Mouse (Mus musculus) liver, embryonic 11.5 days (tissue): ENCODE measurements around the gene Cacna1s. TPM values are rescaled to one million over a fixed set of nuclear protein-coding genes. Genes with fewer than 3 reads are reported as not detected.

Experiments used
- ATAC-seq: fragments of 200-750 bp; cut with Nextera tagmentation; replicated peaks from 2 replicates; pipeline ENCODE4 v1.8.0; 2017; ENCODE audit warnings: moderate number of reproducible peaks, mild to moderate bottlenecking, moderate TSS enrichment, moderate library complexity; ENCODE audit not compliant: low FRiP score
- DNase-seq: peaks from one replicate; pipeline ENCODE4 v3.0.0-alpha.2; 2017; ENCODE audit warnings: low spot score
- H3K27ac ChIP-seq: fragments of 300-500 bp; sonication (generic); 2 replicates; pipeline ENCODE4 v1.5.1; 2014; ENCODE audit warnings: mild to moderate bottlenecking, low read depth, low read length, control low read depth
- H3K27me3 ChIP-seq: fragments of 300-500 bp; sonication (generic); replicated peaks from 2 replicates; pipeline ENCODE4 v1.6.1; 2014; ENCODE audit warnings: low read length, mixed read lengths; ENCODE audit not compliant: control insufficient read depth, insufficient read depth
- H3K36me3 ChIP-seq: fragments of 300-500 bp; sonication (generic); 2 replicates; pipeline ENCODE4 v1.6.1; 2014; ENCODE audit warnings: mild to moderate bottlenecking, low read length, moderate library complexity, mixed read lengths; ENCODE audit not compliant: control insufficient read depth, insufficient read depth
- H3K4me1 ChIP-seq: fragments of 300-500 bp; sonication (generic); replicated peaks from 2 replicates; pipeline ENCODE4 v1.6.1; 2014; ENCODE audit warnings: low read length, mixed read lengths; ENCODE audit not compliant: control insufficient read depth, insufficient read depth
- H3K4me2 ChIP-seq: fragments of 300-500 bp; sonication (generic); 2 replicates; pipeline ENCODE4 v1.6.1; 2014; ENCODE audit warnings: mild to moderate bottlenecking, control low read depth, moderate library complexity
- H3K4me3 ChIP-seq: fragments of 300-500 bp; sonication (generic); 2 replicates; pipeline ENCODE4 v1.5.1; 2014; ENCODE audit warnings: low read depth, low read length, control low read depth
- H3K9ac ChIP-seq: fragments of 300-500 bp; sonication (generic); 2 replicates; pipeline ENCODE4 v1.6.1; 2014; ENCODE audit warnings: low read depth, low read length, control low read depth
- H3K9me3 ChIP-seq: fragments of 300-500 bp; sonication (generic); 2 replicates; pipeline ENCODE4 v1.6.1; 2016; ENCODE audit warnings: low read length, inconsistent platforms, mixed read lengths; ENCODE audit not compliant: control insufficient read depth
- WGBS: fragments of 180-500 bp; shearing (Covaris S2); extraction: QIAGEN DNeasy Blood & Tissue Kit; methylation state at CpG from one replicate; pipeline ENCODE4 v1.1.7; 2014; 5-methylcytosine and 5-hydroxymethylcytosine counted together
- polyA plus RNA-seq: library from polyadenylated mRNA; unstranded; fragments of >200 nt; fragmentation: Nextera tagmentation; extraction: Ambion mirVana; gene quantifications from 2 replicates; pipeline ENCODE4 v1.2.1, GENCODE M21; 2014

The Cacna1s gene
- polyA plus RNA-seq, 1 experiment from 2014 or later, result 0.45 TPM

DNA sequence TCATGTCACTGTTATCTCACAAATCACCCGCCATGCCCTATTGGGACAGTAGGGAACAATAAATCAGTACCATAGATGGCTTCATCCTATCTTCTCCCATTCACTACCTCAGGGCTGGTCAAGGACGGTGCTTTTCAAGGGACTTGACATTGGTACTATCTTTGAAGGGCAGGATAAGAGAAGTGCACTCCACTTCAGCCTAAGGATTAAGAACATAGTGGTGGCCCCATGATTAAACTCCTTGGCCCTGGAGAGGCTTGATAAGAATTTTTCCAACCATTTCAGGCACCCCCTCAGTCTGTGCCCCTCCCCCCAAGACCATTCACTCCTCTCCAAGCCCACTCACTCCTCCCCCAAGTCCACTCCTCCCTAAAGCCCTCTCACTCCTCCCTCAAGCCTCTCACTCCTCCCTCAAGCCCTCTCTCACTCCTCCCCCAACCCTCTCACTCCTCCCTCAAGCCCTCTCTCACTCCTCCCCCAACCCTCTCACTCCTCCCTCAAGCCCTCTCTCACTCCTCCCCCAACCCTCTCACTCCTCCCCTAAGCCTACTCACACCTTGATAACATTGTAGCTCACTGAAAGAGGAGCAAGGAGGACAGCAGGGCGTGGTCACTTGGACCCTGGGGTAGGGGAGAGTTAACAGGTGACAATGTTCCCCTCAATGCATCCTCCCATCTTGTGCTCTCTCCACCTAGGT, 33.6 kb downstream of the Cacna1s start:
- ATAC-seq, result peak; percentile 79
- H3K36me3 ChIP-seq, result no peaks in the 10 kb centered on the region
- H3K4me1 ChIP-seq, result no peaks in the 10 kb centered on the region
- no peak overlapping the region for H3K4me2 ChIP-seq
- no peaks in the 10 kb centered on the region for H3K27me3 ChIP-seq
- no peak for DNase-seq
- WGBS, result 47% methylated on average over 3 of the region's 3 CpGs
- no peaks in the 10 kb centered on the region for H3K9me3 ChIP-seq
- no peak overlapping the region for H3K9ac ChIP-seq
- no peak overlapping the region for H3K27ac ChIP-seq
- H3K4me3 ChIP-seq, result no peak overlapping the region

DNA sequence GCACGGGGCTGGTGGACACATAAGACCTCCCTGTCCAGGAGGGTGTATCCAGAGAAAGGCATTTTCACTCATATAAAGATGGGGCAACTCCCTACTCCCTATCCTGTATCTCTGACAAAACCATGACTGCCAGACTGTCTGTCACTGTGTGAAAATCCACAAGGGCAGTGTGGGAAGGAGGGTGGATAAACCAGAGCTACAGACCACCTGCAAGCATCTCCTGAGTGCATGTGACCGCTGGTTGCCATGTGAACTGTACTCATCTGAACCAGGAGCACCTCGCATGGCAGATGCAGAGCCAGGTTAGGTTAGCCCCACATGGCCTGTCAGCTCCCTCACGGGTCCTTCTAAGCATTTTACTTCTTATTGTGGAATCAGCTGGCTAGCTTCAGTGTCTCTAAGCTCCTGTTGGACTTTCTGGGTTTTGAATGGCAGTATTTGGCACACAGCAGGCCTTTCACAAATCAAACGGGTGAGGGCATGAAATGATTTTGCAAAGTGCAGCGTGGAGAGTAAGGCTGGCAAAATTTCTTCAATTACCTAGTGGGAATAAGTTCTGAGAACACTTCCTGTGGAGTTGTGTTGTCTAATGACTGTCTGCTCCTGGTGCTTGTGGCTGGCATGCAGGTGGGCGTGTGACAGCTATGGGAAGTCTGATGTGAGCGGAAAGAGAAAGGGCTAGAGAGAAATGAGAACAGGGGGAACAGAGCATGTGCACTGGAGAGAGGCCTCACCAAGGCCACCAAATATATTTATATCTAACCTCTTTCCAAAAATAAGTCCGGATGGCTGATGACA, 37.0 kb downstream of the Cacna1s start:
- Histone ChIP-seq H3K9me3 (no peaks in the 10 kb centered on the region), H3K27me3 (no peaks in the 10 kb centered on the region), H3K4me1 (0 out of 2 replicates have a peak, but pooled peaks cover under 1% of the 10 kb centered on the region), H3K36me3 (no peaks in the 10 kb centered on the region), H3K9ac (no peak overlapping the region), H3K4me2 (no peak overlapping the region), H3K27ac (no peak overlapping the region), H3K4me3 (no peak overlapping the region)
- DNase-seq, result no peak
- 77% methylated on average over 9 of the region's 9 CpGs for WGBS
- ATAC-seq, result no peak

DNA sequence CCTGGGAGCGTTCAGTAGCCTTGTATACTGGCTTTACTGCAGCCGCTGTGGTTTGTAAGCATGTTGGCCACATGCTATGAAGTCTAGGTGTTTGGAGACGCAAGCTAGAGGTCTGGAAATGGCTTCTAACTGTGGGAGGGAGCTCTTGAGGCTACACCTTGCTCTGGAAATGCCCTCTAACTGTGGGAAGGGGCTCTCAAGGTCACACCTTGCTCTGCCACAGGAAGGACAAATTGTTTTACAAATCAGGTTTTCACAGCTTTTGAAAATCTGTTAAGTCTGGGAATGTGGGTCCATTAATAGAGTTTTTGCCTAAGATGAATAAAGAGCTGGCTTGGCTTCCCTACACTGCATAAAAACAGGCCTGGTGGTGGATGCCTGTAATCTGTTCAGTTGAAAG, 41.2 kb downstream of the Cacna1s start:
- Histone ChIP-seq H3K4me3 (no peak overlapping the region), H3K4me1 (peaks cover 4% of the 10 kb centered on the region; the same call in 1 of the 2 replicates), H3K27ac (no peak overlapping the region), H3K4me2 (no peak overlapping the region), H3K36me3 (no peaks in the 10 kb centered on the region), H3K27me3 (no peaks in the 10 kb centered on the region), H3K9me3 (no peaks in the 10 kb centered on the region), H3K9ac (no peak overlapping the region)
- ATAC-seq (no peak), DNase-seq (no peak)
- WGBS, result 55% methylated on average over 3 of the region's 3 CpGs

DNA sequence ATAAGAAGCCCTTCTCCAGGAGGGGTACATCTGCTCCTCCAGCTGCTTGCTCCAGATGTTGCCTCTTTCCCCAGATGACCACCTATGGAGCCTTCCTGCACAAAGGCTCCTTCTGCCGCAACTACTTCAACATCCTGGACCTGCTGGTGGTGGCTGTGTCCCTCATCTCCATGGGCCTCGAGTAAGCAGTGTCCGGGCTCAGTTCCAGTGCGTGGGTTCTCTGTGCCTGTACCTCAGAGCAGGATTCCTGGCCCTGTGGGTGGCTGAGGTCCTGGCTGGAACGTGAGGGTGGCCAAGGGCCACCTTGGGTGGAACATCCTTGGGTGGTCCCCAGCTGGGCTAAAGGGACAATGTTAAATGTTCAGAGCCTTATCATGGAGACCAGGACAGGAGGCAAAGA, 42.3 kb downstream of the Cacna1s start:
- no peak for ATAC-seq
- Histone ChIP-seq H3K9me3 (no peaks in the 10 kb centered on the region; the same call in none of the 2 replicates), H3K36me3 (no peaks in the 10 kb centered on the region), H3K27ac (no peak overlapping the region), H3K4me2 (no peak overlapping the region), H3K27me3 (no peaks in the 10 kb centered on the region), H3K4me1 (peaks cover 4% of the 10 kb centered on the region; the same call in 1 of the 2 replicates), H3K4me3 (no peak overlapping the region), H3K9ac (no peak overlapping the region)
- no peak for DNase-seq
- WGBS, result 67% methylated on average over 5 of the region's 5 CpGs

DNA sequence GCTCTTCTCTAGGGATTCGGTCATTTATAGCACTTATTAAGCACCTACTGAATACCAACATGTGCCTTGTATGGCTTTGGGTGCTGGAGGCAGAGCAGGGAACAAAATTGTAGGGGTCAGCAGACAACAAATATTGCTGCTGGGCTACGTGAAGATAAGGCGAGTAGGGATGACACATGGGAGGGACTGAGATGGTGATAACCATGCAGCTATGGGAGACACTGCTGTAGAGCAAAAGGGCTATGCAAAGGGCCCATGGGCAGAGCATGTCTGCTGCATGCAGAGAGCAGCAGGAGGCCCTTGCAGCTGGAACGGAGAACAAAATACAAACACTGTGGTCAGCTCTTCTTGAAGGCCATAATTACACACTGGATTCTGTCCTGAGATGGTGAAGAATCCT, 49.5 kb downstream of the Cacna1s start:
- H3K4me1 ChIP-seq, result peaks cover 38% of the 10 kb centered on the region
- H3K27me3 ChIP-seq, result no peaks in the 10 kb centered on the region
- DNase-seq (no peak), ATAC-seq (peak; percentile 76)
- peak overlapping the region; percentile 91 for H3K27ac ChIP-seq
- H3K9me3 ChIP-seq, result no peaks in the 10 kb centered on the region; the same call in none of the 2 replicates
- WGBS, result 33% methylated on average over 4 of the region's 4 CpGs
- H3K4me3 ChIP-seq, result no peak overlapping the region
- H3K36me3 ChIP-seq, result no peaks in the 10 kb centered on the region
- peak overlapping the region; percentile 51; the same call in 1 of the 2 replicates for H3K9ac ChIP-seq
- peak overlapping the region; percentile 58 for H3K4me2 ChIP-seq

DNA sequence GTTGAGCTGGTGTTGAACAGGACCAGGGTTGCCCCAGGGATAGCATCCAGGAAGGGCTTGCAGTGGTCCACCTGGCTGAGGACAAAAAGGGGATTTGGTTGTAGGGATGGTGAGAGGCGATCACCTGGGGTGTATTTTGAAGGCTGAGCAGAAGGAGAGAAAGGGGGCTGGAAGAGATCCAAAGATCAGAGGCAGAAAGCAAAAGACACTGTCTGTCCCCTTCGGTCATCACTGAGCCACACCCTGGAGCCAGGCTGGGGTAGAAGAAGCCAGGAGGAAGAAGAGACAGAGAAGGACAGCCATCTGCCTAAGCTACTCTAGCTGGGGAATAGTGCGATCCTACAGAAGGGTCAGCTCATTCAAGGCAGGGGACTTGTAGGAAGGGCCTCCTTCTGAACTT, 50.0 kb downstream of the Cacna1s start:
- ATAC-seq (peak; percentile 36), DNase-seq (no peak)
- H3K4me1 ChIP-seq, result peaks cover 38% of the 10 kb centered on the region
- H3K27me3 ChIP-seq, result no peaks in the 10 kb centered on the region
- H3K4me3 ChIP-seq, result 0 out of 2 replicates have a peak overlapping the region, but pooled peaks have one; percentile 20
- peak overlapping the region; percentile 58 for H3K4me2 ChIP-seq
- H3K27ac ChIP-seq, result peak overlapping the region; percentile 91
- H3K9ac ChIP-seq, result peak overlapping the region; percentile 51
- H3K9me3 ChIP-seq, result no peaks in the 10 kb centered on the region; the same call in none of the 2 replicates
- 43% methylated on average over 3 of the region's 3 CpGs for whole genome bisulfite sequencing
- H3K36me3 ChIP-seq, result no peaks in the 10 kb centered on the region

DNA sequence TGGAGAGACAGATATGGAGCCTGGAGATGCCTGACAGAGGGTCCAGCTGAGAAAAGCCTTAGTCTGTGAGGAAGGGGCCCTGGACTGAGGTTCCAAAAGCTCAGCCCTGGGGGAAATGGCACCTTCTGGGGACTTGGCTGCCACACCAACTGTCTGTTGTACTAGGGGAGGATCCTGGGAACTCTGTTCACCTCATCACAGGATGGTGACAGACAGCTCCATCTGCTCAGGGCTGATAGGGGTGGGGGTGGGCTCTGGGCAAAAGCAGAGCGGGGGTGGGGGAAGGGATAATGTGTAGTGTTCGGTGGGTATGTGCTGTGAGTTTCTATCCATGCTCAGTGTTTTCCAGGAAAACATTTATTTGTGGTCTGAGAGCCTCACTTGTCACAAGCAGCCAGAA, 50.4 kb downstream of the Cacna1s start:
- peak overlapping the region; percentile 58 for H3K4me2 ChIP-seq

DNA sequence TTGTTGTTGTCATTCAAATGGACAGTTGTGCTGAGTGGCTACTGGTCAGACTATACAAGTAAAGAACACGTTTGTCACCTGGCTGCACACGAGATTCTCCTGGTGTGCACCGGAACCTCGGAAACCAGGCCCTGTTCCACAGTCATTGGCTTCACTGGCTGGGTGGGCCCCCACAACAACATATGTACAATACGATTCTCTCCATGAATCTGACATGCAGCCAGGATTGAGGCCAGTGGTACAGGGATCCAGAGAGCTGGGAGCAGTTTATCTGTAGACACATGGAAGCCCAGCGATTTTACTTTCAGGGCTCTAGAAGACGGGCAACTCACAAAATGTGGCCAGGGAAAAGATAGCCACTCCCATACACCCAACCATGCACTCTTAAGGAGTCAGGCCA, 51.1 kb downstream of the Cacna1s start:
- no peaks in the 10 kb centered on the region; the same call in none of the 2 replicates for H3K9me3 ChIP-seq
- WGBS, result 62% methylated on average over 7 of the region's 7 CpGs
- H3K27ac ChIP-seq, result peak overlapping the region; percentile 91
- H3K4me2 ChIP-seq, result peak overlapping the region; percentile 58
- H3K27me3 ChIP-seq, result no peaks in the 10 kb centered on the region
- peaks cover 38% of the 10 kb centered on the region for H3K4me1 ChIP-seq
- no peak for DNase-seq
- H3K4me3 ChIP-seq, result no peak overlapping the region
- no peak for ATAC-seq
- H3K36me3 ChIP-seq, result no peaks in the 10 kb centered on the region
- peak overlapping the region; percentile 44; the same call in 1 of the 2 replicates for H3K9ac ChIP-seq

More for the DNA sequence above, 50.4 kb downstream of the Cacna1s start:
- H3K9ac ChIP-seq, result peak overlapping the region; percentile 51
- H3K27ac ChIP-seq, result peak overlapping the region; percentile 91
- 25% methylated on average over 2 of the region's 2 CpGs for WGBS
- peak; percentile 59 for DNase-seq
- 0 out of 2 replicates have a peak overlapping the region, but pooled peaks have one; percentile 20 for H3K4me3 ChIP-seq
- H3K9me3 ChIP-seq, result no peaks in the 10 kb centered on the region; the same call in none of the 2 replicates
- no peaks in the 10 kb centered on the region for H3K36me3 ChIP-seq
- peaks cover 38% of the 10 kb centered on the region for H3K4me1 ChIP-seq
- no peaks in the 10 kb centered on the region for H3K27me3 ChIP-seq
- ATAC-seq, result peak; percentile 89
